Mouse (Mus musculus): ENCODE measurements at regions not wholly inside any gene's neighbourhood (a gene's known extent, or its start where the extent isn't known, plus 50 kb on each side); places are given as distances from the start of the nearest gene placed in this dataset.

DNA sequence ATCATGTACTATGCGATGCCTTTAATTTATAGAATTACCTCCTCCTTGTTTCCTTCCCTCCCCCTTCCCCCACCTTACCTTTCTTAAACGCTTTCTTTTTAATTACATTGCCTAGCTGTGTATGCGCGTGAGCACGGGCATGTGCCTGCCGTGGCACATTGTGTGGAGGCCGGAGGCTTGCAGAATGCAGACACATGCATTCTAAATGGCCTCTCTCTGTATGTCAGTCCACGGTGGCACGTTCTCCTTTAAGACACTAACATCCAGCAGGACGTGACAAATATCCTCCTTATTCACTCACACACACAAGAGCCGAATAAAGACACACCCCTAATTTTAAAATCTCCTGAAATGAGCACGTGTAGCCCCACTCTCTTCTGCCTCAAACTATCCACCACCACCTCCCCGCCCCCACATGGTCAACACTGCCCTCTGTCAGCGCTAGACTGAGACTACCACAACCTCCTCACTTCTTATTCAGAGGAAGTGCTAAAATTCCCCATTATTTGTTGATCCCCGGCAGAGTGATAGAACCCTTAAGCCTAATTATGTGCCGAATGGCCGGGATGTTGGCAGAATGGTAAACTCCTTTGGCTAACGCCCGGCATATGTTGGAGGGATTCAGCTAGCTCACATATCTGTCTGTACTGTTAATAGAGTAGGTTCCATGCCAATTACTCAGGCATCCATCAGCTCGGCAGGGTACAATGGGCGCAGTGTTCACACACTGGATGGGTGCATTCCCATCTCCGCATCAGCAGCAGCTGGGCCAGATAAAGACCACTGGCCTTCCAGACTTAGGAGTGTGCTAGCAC, 70.5 kb upstream of the Zfp217 start:
- ATAC-seq (replicated peaks; ENCODE audit: low FRiP score, low read depth) (peak; percentile 46; the same call in 1 of the 2 replicates), DNase-seq (ENCODE audit: low spot score) (peak; percentile 89)
- H3K27me3 ChIP-seq (ENCODE audit: insufficient read depth, low read length) = no peaks in the 10 kb centered on the region
- H3K4me2 ChIP-seq (ENCODE audit: low read length) = peak overlapping the region; percentile 82
- peak overlapping the region; percentile 38; the same call in 1 of the 2 replicates for H3K4me3 ChIP-seq (replicated peaks; ENCODE audit: low read depth, low read length)
- H3K9ac ChIP-seq (ENCODE audit: low read depth, low read length) = no peak overlapping the region
- peak; percentile 77 for TF ChIP-seq CTCF (IDR thresholded peaks at IDR 0.05; ENCODE audit: low read depth)
- H3K9me3 ChIP-seq (replicated peaks; ENCODE audit: low read length) = no peaks in the 10 kb centered on the region
- peaks cover 16% of the 10 kb centered on the region; the same call in 1 of the 2 replicates for H3K4me1 ChIP-seq (replicated peaks; ENCODE audit: insufficient read depth, low read length)
- no peaks in the 10 kb centered on the region for H3K36me3 ChIP-seq (ENCODE audit: insufficient read depth, low read length)
- 10% methylated on average over 22 of the region's 22 CpGs for WGBS
- H3K27ac ChIP-seq = 0 out of 2 replicates have a peak overlapping the region, but pooled peaks have one; percentile 21

DNA sequence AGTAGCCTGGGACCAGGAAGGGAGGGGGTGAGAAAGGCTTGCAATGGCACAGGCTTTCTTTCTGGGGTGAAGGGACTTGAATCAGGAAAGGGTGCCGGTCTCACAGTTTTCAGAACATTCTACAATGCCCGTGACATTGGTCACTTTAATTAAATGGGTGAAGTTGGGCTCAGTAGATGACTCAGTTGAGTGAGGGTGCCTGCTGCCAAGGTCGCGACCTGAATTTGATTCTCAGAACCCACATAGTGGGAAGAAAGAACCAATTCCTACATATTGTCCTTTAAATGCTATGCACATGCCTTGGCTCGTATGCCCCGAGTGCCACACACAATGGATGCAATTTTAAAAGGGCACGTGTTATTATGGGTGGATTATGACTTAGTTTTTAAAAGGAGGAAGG, 68.4 kb upstream of the Zfp217 start:
- no peak for TF ChIP-seq CTCF (IDR thresholded peaks at IDR 0.05; ENCODE audit: low read depth)
- ATAC-seq (replicated peaks; ENCODE audit: low FRiP score, low read depth) (no peak), DNase-seq (ENCODE audit: low spot score) (no peak)
- Histone ChIP-seq H3K27ac (no peak overlapping the region), H3K4me2 (ENCODE audit: low read length) (no peak overlapping the region), H3K9me3 (replicated peaks; ENCODE audit: low read length) (no peaks in the 10 kb centered on the region), H3K36me3 (ENCODE audit: insufficient read depth, low read length) (no peaks in the 10 kb centered on the region), H3K27me3 (ENCODE audit: insufficient read depth, low read length) (no peaks in the 10 kb centered on the region), H3K4me3 (replicated peaks; ENCODE audit: low read depth, low read length) (no peak overlapping the region), H3K9ac (ENCODE audit: low read depth, low read length) (no peak overlapping the region), H3K4me1 (replicated peaks; ENCODE audit: insufficient read depth, low read length) (peaks cover 7% of the 10 kb centered on the region; the same call in 1 of the 2 replicates)
- WGBS = 92% methylated on average over 7 of the region's 7 CpGs

DNA sequence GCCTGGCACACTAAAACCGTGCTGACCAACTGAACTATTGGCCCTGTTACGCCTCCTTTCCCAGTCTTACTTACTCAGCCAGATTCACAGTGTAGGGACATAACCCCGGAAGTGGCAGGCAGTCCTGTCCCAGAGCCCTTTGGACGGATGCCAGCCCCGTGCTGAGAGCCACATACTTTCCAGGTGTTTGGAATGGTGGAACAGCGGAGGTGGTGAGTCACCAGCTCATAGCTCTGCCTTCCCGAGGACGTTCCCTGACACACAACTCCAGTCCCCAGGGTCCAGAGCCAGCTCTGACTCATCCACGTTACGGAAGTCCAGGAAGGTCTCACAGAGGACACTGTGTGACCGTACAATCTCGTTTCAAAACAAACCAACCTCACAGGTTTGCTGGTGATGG, 61.2 kb upstream of the Zfp217 start:
- Histone ChIP-seq H3K4me1 (replicated peaks; ENCODE audit: insufficient read depth, low read length) (peaks cover 11% of the 10 kb centered on the region; the same call in 1 of the 2 replicates), H3K4me2 (ENCODE audit: low read length) (no peak overlapping the region), H3K4me3 (replicated peaks; ENCODE audit: low read depth, low read length) (no peak overlapping the region), H3K27me3 (ENCODE audit: insufficient read depth, low read length) (no peaks in the 10 kb centered on the region), H3K36me3 (ENCODE audit: insufficient read depth, low read length) (no peaks in the 10 kb centered on the region), H3K27ac (peak overlapping the region; percentile 73), H3K9ac (ENCODE audit: low read depth, low read length) (no peak overlapping the region), H3K9me3 (replicated peaks; ENCODE audit: low read length) (no peaks in the 10 kb centered on the region)
- DNase-seq (ENCODE audit: low spot score) = peak; percentile 82
- 30% methylated on average over 12 of the region's 12 CpGs for WGBS
- no peak for TF ChIP-seq CTCF (IDR thresholded peaks at IDR 0.05; ENCODE audit: low read depth)
- ATAC-seq (replicated peaks; ENCODE audit: low FRiP score, low read depth) = peak; percentile 92

DNA sequence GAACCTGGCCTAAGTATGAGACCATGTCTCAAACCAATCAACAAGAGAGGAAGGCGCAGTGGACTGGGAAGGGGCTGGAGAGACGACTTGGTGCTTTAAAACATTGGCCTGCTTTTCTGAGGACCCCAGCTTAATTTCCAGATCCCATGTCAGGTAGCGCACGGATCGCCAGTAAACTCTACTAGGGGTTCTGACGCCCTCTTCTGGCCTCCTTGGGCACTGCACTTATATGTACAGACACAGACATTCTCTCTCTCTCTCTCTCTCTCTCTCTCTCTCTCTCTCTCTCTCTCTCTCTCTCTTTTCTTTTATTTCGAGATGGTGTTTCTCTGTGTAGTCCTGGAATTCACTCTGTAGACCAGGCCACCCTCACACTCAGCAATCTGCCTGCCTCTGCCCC, 60.0 kb upstream of the Zfp217 start:
- Histone ChIP-seq H3K9ac (ENCODE audit: low read depth, low read length) (no peak overlapping the region), H3K4me2 (ENCODE audit: low read length) (no peak overlapping the region), H3K4me3 (replicated peaks; ENCODE audit: low read depth, low read length) (no peak overlapping the region), H3K4me1 (replicated peaks; ENCODE audit: insufficient read depth, low read length) (peaks cover 11% of the 10 kb centered on the region; the same call in 1 of the 2 replicates), H3K27ac (no peak overlapping the region), H3K36me3 (ENCODE audit: insufficient read depth, low read length) (no peaks in the 10 kb centered on the region), H3K9me3 (replicated peaks; ENCODE audit: low read length) (no peaks in the 10 kb centered on the region), H3K27me3 (ENCODE audit: insufficient read depth, low read length) (no peaks in the 10 kb centered on the region)
- ATAC-seq (replicated peaks; ENCODE audit: low FRiP score, low read depth) (no peak), DNase-seq (ENCODE audit: low spot score) (no peak)
- 83% methylated on average over 7 of the region's 7 CpGs for WGBS
- TF ChIP-seq CTCF (IDR thresholded peaks at IDR 0.05; ENCODE audit: low read depth) = peak; percentile 48; the same call in 1 of the 2 replicates

DNA sequence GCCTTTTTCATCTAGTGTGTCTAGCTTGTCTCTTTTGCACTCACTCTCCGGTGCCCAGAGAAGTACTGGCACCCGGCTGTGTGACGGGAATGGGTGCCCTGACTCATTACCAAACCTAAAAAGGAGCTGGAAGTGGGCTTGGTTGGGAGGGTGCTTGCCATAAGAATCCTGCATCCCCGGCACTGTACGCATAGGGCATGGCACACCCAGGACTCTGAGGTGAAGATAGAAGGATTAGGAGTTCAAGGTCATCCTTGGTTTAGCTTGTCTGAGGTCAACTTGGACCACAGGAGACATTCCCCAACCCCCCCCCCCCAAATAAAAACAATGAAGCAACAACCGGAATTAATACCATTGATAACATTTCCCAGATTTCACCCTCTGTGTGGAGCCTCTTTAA, 59.5 kb upstream of the Zfp217 start:
- DNase-seq (ENCODE audit: low spot score) = no peak
- no peak for TF ChIP-seq CTCF (IDR thresholded peaks at IDR 0.05; ENCODE audit: low read depth)
- H3K27ac ChIP-seq = no peak overlapping the region
- no peaks in the 10 kb centered on the region for H3K27me3 ChIP-seq (ENCODE audit: insufficient read depth, low read length)
- H3K4me3 ChIP-seq (replicated peaks; ENCODE audit: low read depth, low read length) = no peak overlapping the region
- no peaks in the 10 kb centered on the region for H3K36me3 ChIP-seq (ENCODE audit: insufficient read depth, low read length)
- 99% methylated on average over 6 of the region's 6 CpGs for WGBS
- ATAC-seq (replicated peaks; ENCODE audit: low FRiP score, low read depth) = no peak
- no peak overlapping the region for H3K9ac ChIP-seq (ENCODE audit: low read depth, low read length)
- peaks cover 11% of the 10 kb centered on the region; the same call in 1 of the 2 replicates for H3K4me1 ChIP-seq (replicated peaks; ENCODE audit: insufficient read depth, low read length)
- H3K4me2 ChIP-seq (ENCODE audit: low read length) = no peak overlapping the region
- no peaks in the 10 kb centered on the region for H3K9me3 ChIP-seq (replicated peaks; ENCODE audit: low read length)

DNA sequence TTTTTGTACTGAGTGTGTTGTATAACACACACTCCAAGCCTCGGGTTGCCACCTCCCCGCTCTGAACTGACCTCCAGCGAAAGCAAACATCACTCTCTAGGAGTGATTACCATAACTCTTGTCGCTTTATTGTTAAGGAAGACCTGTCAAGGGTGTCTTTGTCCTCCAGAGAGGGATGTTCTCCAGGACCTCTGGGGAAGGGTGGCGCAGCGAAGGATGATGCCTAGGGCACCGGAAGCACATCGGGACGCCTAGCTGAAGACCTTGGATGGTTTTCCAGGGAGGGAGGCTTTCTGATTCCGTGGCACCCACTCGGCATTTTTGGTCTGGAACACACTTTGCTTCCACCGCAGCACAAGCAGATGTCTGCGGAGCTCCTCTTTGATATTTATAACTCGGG, 59.0 kb upstream of the Zfp217 start:
- TF ChIP-seq CTCF (IDR thresholded peaks at IDR 0.05; ENCODE audit: low read depth) = no peak
- H3K27ac ChIP-seq = no peak overlapping the region
- peaks cover 11% of the 10 kb centered on the region; the same call in 1 of the 2 replicates for H3K4me1 ChIP-seq (replicated peaks; ENCODE audit: insufficient read depth, low read length)
- ATAC-seq (replicated peaks; ENCODE audit: low FRiP score, low read depth) (no peak), DNase-seq (ENCODE audit: low spot score) (no peak)
- H3K36me3 ChIP-seq (ENCODE audit: insufficient read depth, low read length) = no peaks in the 10 kb centered on the region
- H3K9ac ChIP-seq (ENCODE audit: low read depth, low read length) = no peak overlapping the region
- no peak overlapping the region for H3K4me3 ChIP-seq (replicated peaks; ENCODE audit: low read depth, low read length)
- no peak overlapping the region for H3K4me2 ChIP-seq (ENCODE audit: low read length)
- H3K27me3 ChIP-seq (ENCODE audit: insufficient read depth, low read length) = no peaks in the 10 kb centered on the region
- no peaks in the 10 kb centered on the region for H3K9me3 ChIP-seq (replicated peaks; ENCODE audit: low read length)
- WGBS = 59% methylated on average over 14 of the region's 14 CpGs

Measured in kidney, postnatal 0 days (tissue).